Mouse (Mus musculus): Measurements from ENCODE around the gene Olfr331. TPM values are rescaled to one million over a fixed set of nuclear protein-coding genes. Genes with fewer than 3 reads are reported as not detected.
"Not testable (repeated sequence)": the region's sequence is repeated elsewhere in the genome, so short reads cannot be mapped to it uniquely, and the experiment has no call there.

The Olfr331 gene
- total RNA-seq (2021), result not detected
- not detected in 2 replicates for polyA plus RNA-seq (2012; rRNA removed)
- long read RNA-seq, result 0 reads

DNA sequence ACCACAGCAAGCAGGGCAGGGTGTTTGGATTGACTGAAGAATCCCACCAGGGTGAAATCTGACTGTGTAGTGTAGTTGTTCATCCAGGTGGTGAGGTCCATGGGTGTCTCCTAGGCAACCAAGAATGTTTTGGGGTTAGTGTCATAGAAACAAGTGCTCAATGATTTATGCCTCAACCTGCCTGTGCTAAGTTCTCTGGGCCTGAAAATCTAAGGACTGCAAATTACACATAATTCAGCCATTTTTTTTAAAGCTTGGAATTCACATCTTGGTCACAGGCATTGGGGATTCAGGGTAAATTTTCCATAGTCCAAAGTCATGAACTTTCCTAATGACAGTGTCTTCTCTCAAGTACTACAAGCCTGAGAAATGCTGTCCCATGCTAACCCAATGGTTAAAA lies at the start of gene Olfr331:
Gene Olfr331, minus strand, starts transcription at position 101 of the 400 bp plus-strand sequence.
- not testable (repeated sequence) for DNase-seq

DNA sequence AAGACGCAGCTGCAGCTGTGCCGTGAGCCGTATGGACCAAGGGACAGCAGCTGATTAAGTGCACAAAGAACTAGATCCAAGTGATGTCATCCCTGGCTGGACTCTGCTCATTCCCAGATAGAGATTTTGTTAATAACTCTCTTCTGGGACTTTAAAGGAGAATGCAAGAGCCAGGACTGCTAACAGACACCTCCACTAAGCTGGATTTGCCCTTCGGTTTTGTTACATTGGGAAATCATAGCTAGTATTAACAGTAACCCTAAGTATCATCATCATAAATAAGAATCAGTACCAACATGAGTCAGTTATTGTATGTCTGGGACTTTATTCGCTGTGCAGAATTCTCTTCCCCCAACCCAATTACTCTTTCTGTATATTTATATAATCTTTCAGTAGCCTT lies 44.0 kb upstream of the Olfr331 start, which contains the start of gene Olfr329-ps:
Gene Olfr329-ps, minus strand, starts transcription at position 101 of the 400 bp plus-strand sequence.
- DNase-seq, result no peak

DNA sequence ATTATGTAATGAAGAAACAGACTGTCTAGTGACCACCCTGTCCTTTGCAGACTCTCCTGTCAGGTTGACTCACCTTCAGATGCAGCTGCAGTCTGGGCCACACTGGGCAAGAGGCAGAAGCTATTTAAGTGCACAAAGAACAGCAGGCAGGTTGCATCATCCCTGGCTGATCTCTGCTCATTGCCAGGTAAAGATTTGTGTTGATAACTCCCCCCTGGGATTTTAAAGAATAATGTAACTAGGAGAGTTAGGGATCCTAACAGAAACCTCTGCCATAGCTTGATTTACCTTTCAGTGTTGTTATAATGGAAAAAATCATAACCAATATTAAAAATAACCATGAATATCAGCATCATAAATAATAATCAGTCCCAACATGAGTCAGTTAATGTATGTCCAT lies 32.4 kb upstream of the Olfr331 start, which contains the start of gene Olfr330:
Gene Olfr330, minus strand, starts transcription at position 101 of the 400 bp plus-strand sequence.
- not testable (repeated sequence) for DNase-seq

DNA sequence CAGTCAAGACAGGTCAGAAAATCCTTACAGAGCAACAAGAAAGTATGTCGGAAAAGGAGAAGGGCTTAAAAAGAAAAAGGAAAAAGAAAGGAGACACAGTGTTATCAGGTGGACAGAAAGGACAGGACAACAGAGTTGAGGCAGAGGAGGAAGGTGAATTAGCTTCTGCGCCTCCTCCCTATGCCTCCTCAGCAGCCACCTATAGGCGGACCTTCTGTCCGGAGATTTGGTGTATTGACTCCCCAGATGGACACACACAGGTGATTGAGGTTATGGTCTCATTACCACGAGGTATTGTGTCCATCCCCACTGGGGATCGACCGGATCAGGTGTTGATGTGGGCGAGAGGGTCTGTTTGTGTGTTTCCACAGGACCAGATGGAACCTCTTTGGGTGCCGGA lies 17.4 kb upstream of the Olfr331 start:
- DNase-seq, result peak; percentile 8

DNA sequence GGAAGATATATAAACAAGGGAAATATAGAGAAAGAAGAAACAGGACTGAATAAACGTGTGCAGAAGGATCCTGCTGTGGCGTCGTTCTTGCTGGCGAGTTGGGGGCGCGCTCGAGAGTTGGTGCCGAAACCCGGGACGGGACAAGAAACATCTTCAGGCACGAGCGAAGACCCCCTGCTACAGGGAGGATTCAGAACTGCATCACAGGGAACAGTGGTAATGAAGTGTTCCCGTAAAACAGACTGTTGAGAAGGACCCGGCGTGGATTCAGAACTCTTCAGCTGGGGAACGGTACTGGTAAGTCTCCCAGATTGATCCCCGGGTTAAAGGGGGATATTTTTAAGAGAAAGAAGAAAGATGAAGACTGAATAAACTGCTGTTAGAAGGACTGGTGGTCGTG lies 16.5 kb upstream of the Olfr331 start:
- DNase-seq, result peak; percentile 51

DNA sequence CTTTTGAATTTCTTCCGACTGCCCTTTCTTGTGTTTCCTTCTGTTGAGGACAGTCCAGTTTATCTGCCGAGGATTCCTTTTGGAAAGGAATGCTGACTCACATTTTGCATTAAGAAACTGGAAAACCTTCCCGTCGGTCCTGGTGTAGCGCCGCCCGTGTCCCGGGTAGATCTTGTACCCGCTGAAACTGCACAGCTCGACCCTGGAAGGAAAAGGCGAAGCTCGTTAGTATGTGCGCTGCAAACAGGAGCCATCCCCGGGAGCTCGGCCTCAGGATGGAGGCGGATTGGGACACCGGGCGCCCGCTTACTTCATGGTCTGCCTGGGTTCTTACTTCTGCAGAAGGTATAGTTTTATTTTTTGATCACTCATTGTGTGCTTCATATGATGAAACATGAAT lies 6.7 kb upstream of the Olfr331 start:
- DNase-seq, result not testable (repeated sequence)

DNA sequence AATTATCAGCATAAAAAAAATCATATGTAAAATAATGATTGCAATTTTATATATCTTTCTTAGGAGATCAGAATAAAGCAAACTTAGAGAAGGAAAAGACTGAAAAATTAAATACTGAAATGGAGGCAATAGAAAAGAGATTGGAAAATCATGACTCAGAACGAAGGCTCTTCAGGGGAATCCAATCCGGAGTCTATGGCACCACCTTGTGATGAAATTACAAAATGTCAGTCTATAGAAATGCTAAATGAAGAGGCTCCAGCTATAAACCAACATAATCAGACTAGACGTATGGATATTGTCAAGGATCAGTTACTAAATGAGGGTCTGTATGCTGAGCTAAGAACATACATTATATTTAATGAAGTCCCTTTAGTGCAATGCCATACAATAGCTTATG lies 3.1 kb downstream of the Olfr331 start:
- no peak for DNase-seq

DNA sequence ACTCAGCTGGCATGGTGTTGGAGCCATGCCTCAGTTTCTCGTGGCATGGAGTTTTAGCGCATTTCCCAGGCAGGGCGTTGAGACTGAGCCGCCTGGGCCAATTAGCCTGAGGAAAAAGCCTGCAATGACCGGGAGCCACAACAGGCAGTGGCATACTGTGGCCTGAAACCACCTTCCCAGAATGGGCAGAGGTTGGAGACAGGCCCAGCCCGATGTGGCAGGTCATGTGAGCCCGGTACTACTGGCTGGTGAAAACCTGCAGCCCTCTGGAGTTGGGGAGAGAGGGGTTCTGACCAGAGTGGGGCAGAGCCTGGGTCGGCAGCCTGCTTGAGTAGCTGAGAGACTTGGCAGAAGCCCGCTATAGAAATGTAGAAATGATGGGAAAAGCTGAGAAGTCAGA lies 3.6 kb downstream of the Olfr331 start:
- DNase-seq, result no peak

DNA sequence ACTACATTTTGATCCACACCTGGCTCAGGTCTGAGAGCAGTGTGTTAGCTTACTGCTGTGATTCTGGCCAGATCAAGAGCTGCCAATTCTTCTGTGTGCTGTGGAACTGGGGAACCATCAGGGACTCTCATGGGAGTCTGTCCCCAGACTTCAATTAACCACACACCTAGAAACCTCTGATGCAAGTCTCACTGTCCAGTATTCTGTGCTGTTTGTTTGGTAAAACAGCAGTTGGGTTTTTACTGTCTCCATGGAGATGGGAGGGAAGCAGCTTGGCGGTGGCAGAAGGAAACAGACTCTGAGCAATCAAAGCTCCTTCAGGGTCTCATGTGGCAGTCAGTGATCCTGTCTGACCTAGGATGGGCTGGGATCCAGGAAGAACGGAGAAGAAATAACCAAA lies 9.9 kb downstream of the Olfr331 start, which contains the start of gene Olfr332:
Gene Olfr332, minus strand, starts transcription at position 101 of the 400 bp plus-strand sequence.
- DNase-seq, result no peak

DNA sequence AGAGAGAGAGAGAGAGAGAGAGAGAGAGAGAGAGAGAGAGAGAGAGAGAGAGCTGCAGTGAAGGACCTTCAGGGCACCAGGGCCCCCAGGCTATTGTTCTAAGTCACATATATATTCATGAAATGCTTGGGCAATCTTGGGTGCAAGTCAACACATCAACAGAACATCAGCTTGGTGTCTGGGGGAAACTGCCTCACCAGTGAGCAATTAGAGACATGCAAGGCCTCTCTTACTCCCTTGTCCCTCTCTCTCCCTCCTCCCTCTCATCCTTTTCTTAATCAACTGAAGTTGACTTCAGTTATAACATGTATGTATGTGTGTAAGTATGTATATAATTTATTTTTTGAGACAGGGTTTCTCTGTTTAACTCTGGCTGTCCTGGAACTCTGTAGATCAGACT lies 40.2 kb downstream of the Olfr331 start, which contains the start of gene Olfr30:
Gene Olfr30, minus strand, starts transcription at position 101 of the 400 bp plus-strand sequence.
- DNase-seq, result no peak

DNA sequence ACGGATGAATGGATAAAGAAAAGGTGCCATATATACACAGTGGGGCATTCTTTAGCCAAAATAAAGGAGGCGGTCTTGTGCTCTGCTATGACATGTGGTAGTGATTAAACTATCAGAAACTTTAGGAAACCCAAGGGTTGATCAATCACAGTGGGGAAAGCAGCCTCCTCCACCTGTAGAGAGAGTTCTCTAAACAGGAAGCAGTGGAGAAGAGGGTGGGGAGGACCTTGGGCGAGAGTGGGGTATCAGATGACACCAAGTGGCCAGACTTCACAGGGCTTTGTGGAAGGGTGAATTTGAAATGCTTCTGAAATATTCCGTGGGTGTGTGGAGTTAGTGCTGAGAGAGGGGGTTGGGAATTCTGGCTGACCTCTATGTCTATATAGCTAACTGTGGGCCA lies 48.8 kb downstream of the Olfr331 start:
- no peak for DNase-seq

DNA sequence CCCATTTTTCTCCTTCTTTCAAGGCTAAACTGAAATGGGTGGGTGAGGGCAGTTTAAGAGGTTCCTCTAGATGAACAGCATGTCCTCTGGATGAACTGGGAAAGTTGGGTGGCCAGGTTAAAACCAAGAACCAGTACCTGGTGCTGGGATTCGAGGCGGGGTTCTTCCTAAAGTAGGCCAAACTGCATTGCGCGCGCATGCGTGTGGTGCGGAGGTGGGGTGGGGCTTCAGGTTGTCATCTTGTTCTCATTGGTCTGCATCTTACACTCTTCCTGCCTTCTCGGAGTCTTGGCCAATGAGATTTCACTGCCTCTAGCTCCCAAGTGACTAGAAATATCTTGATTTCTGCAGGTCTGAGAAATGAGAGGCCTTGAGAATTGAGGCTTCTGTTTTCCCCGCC lies 49.6 kb downstream of the Olfr331 start, which contains the start of gene Lypd9:
Gene Lypd9, minus strand, starts transcription at position 165 of the 400 bp plus-strand sequence.
- DNase-seq, result no peak

Other genes with a start within 250 kb of the Olfr331 start
- gene 4930438A08Rik, start 227.8 kb downstream of the Olfr331 start, total RNA-seq (2021), result not detected
- 0.06 TPM in 1 of 2 replicates, not detected in the other for gene 4930438A08Rik, start 227.8 kb downstream of the Olfr331 start, polyA plus RNA-seq (2012; rRNA removed)
- gene Zfp692, start 195.5 kb downstream of the Olfr331 start, total RNA-seq (2021), result 10 to 100 TPM; 10.5 to 11.7 TPM
- gene Zfp692, start 195.5 kb downstream of the Olfr331 start, polyA plus RNA-seq (2012; rRNA removed), result 23.3 and 25.7 TPM in 2 replicates
- gene Zfp672, start 172.2 kb downstream of the Olfr331 start, total RNA-seq (2021), result 10 to 100 TPM; 43.6 to 51.2 TPM
- 59.3 and 59.9 TPM in 2 replicates for gene Zfp672, start 172.2 kb downstream of the Olfr331 start, polyA plus RNA-seq (2012; rRNA removed)
- gene Sh3bp5l, start 171.8 kb downstream of the Olfr331 start, total RNA-seq (2021), result 10 to 100 TPM; 24.3 to 54.5 TPM
- 49.6 and 49.7 TPM in 2 replicates for gene Sh3bp5l, start 171.8 kb downstream of the Olfr331 start, polyA plus RNA-seq (2012; rRNA removed)
- gene Lypd8, start 123.5 kb downstream of the Olfr331 start, total RNA-seq (2021), result not detected
- 0.16 and 0.73 TPM in 2 replicates for gene Lypd8, start 123.5 kb downstream of the Olfr331 start, polyA plus RNA-seq (2012; rRNA removed)
- gene 1810065E05Rik, start 81.5 kb downstream of the Olfr331 start, total RNA-seq (2021), result not detected
- not detected in 2 replicates for gene 1810065E05Rik, start 81.5 kb downstream of the Olfr331 start, polyA plus RNA-seq (2012; rRNA removed)
- gene Gm12253, start 70.0 kb downstream of the Olfr331 start, total RNA-seq (2021), result not detected
- not detected in 2 replicates for gene Gm12253, start 70.0 kb downstream of the Olfr331 start, polyA plus RNA-seq (2012; rRNA removed)
- gene Lypd9, start 49.6 kb downstream of the Olfr331 start, total RNA-seq (2021), result not detected
- gene Lypd9, start 49.6 kb downstream of the Olfr331 start, polyA plus RNA-seq (2012; rRNA removed), result not detected in 2 replicates
- not detected for gene Olfr30, start 40.3 kb downstream of the Olfr331 start, total RNA-seq (2021)
- gene Olfr30, start 40.3 kb downstream of the Olfr331 start, polyA plus RNA-seq (2012; rRNA removed), result not detected in 2 replicates
- not detected for gene Olfr332, start 10.0 kb downstream of the Olfr331 start, total RNA-seq (2021)
- gene Olfr332, start 10.0 kb downstream of the Olfr331 start, polyA plus RNA-seq (2012; rRNA removed), result not detected in 2 replicates
- 1 to 10 TPM in 1 of 2 experiments, under 1 TPM in 1; 0.41 to 1.0 TPM for gene Olfr330, start 32.3 kb upstream of the Olfr331 start, total RNA-seq (2021)
- 0.95 and 3.2 TPM in 2 replicates for gene Olfr330, start 32.3 kb upstream of the Olfr331 start, polyA plus RNA-seq (2012; rRNA removed)
- 1 to 10 TPM in 1 of 2 experiments, under 1 TPM in 1; 0.62 to 1.4 TPM for gene Olfr329-ps, start 43.9 kb upstream of the Olfr331 start, total RNA-seq (2021)
- gene Olfr329-ps, start 43.9 kb upstream of the Olfr331 start, polyA plus RNA-seq (2012; rRNA removed), result 0.69 and 1.0 TPM in 2 replicates
- gene Olfr328, start 53.1 kb upstream of the Olfr331 start, total RNA-seq (2021), result under 1 TPM in 1 of 2 experiments, not detected in 1; 0.24 TPM
- gene Olfr328, start 53.1 kb upstream of the Olfr331 start, polyA plus RNA-seq (2012; rRNA removed), result not detected in 2 replicates
- not detected for gene Olfr224, start 68.0 kb upstream of the Olfr331 start, total RNA-seq (2021)
- not detected in 2 replicates for gene Olfr224, start 68.0 kb upstream of the Olfr331 start, polyA plus RNA-seq (2012; rRNA removed)
- gene Olfr325, start 75.2 kb upstream of the Olfr331 start, total RNA-seq (2021), result not detected
- not detected in 2 replicates for gene Olfr325, start 75.2 kb upstream of the Olfr331 start, polyA plus RNA-seq (2012; rRNA removed)
- gene Olfr324, start 92.5 kb upstream of the Olfr331 start, total RNA-seq (2021), result not detected
- not detected in 2 replicates for gene Olfr324, start 92.5 kb upstream of the Olfr331 start, polyA plus RNA-seq (2012; rRNA removed)
- not detected for gene 2210407C18Rik, start 113.5 kb upstream of the Olfr331 start, total RNA-seq (2021)
- gene 2210407C18Rik, start 113.5 kb upstream of the Olfr331 start, polyA plus RNA-seq (2012; rRNA removed), result 0.17 TPM in 1 of 2 replicates, not detected in the other
- not detected for gene Olfr323, start 127.9 kb upstream of the Olfr331 start, total RNA-seq (2021)
- gene Olfr323, start 127.9 kb upstream of the Olfr331 start, polyA plus RNA-seq (2012; rRNA removed), result not detected in 2 replicates
- gene Trim58, start 137.9 kb upstream of the Olfr331 start, total RNA-seq (2021), result not detected
- gene Trim58, start 137.9 kb upstream of the Olfr331 start, polyA plus RNA-seq (2012; rRNA removed), result not detected in 2 replicates
- gene Olfr322, start 156.2 kb upstream of the Olfr331 start, total RNA-seq (2021), result not detected
- gene Olfr322, start 156.2 kb upstream of the Olfr331 start, polyA plus RNA-seq (2012; rRNA removed), result not detected in 2 replicates
- gene Olfr320, start 178.5 kb upstream of the Olfr331 start, total RNA-seq (2021), result not detected
- not detected in 2 replicates for gene Olfr320, start 178.5 kb upstream of the Olfr331 start, polyA plus RNA-seq (2012; rRNA removed)
- gene Olfr319, start 196.6 kb upstream of the Olfr331 start, total RNA-seq (2021), result not detected
- gene Olfr319, start 196.6 kb upstream of the Olfr331 start, polyA plus RNA-seq (2012; rRNA removed), result not detected in 2 replicates
- gene Olfr318, start 221.4 kb upstream of the Olfr331 start, total RNA-seq (2021), result not detected
- not detected in 2 replicates for gene Olfr318, start 221.4 kb upstream of the Olfr331 start, polyA plus RNA-seq (2012; rRNA removed)
- not detected for gene Olfr317, start 236.6 kb upstream of the Olfr331 start, total RNA-seq (2021)
- gene Olfr317, start 236.6 kb upstream of the Olfr331 start, polyA plus RNA-seq (2012; rRNA removed), result not detected in 2 replicates